Mouse (Mus musculus) right cerebral cortex, postnatal 36 days (tissue): ENCODE measurements around the gene Alb.

Source experiments
- DNase-seq, 2 experiments: peaks; one replicate each; pipeline ENCODE4 v3.0.0; 2022; ENCODE audit warnings: low spot score in 2 of 2, mixed read lengths in 1 of 2

Gene Alb

GRCm38 (mm10) chr5:90492440-90492839, 31.7 kb downstream of the Alb start:
- no peak for DNase-seq

GRCm38 (mm10) chr5:90494308-90494707, 33.6 kb downstream of the Alb start:
- DNase-seq, result no peak

GRCm38 (mm10) chr5:90499509-90499908, 38.8 kb downstream of the Alb start:
- DNase-seq, result no peak

- peak; percentile 57 to 62 for DNase-seq
Observed at GRCm38 (mm10) chr5:90500714-90501113, 40.0 kb downstream of the Alb start.

- no peak for DNase-seq
Observed at GRCm38 (mm10) chr5:90501752-90502151, 41.1 kb downstream of the Alb start.

- DNase-seq, result no peak
Observed at GRCm38 (mm10) chr5:90504742-90505141, 44.0 kb downstream of the Alb start.

GRCm38 (mm10) chr5:90506507-90506906, 45.8 kb downstream of the Alb start:
- DNase-seq, result no peak

GRCm38 (mm10) chr5:90507411-90507949, 46.8 kb downstream of the Alb start:
- no peak for DNase-seq

- DNase-seq, result no peak
Observed at GRCm38 (mm10) chr5:90509828-90510592, 49.3 kb downstream of the Alb start.

- no peak for DNase-seq
Observed at GRCm38 (mm10) chr5:90512288-90512955, 51.7 kb downstream of the Alb start.

- DNase-seq, result no peak
Observed at GRCm38 (mm10) chr5:90515561-90515960, 54.9 kb downstream of the Alb start.

- DNase-seq, result no peak
Observed at GRCm38 (mm10) chr5:90518356-90519100, 57.8 kb downstream of the Alb start, which contains the start of gene Afm. TSS of gene Afm (plus strand) at chr5:90518932.
